9 mouse cellular contexts compared by ENCODE assay signal in the genomic region with DNA sequence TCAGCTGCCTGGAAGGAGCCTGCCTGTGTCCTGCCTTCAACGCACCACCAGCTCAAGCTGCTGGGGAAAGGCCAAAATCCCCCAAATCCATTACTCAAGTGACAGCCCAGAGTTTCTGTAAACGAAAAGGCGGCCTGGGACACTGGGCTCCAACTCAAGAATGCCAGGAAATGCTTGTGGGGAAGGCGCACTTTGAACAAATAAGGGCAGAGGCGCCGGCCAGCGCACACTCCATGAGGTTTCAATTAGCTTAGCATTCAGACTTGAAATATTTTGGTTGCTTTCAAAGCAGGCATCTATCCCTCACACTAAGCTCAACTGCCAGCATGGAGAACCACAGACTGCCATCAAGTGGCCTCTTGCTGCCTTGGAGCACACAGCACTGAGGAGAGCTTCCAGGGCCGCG. TPM values are rescaled to one million over a fixed set of nuclear protein-coding genes. Genes with fewer than 3 reads are reported as not detected.
A peak's percentile ranks its signal among the peaks of the same experiment; 100 is the strongest.
DNase-seq lines count a peak whose midpoint lies in the region; ATAC-seq lines count a peak whose summit lies in the region.
"Had no signal": no experiment of that assay in that cellular context is flagged by ENCODE, and none has a peak within 500 bp of the region (broad histone marks: within the 10 kb centered on the region; RNA-seq: fewer than 3 reads in every experiment).

No protein-coding gene starts in this region.

- peak; percentile 67 for DNase-seq in adrenal gland, postnatal 14 days
- no peak for DNase-seq in adrenal gland, postnatal 4 days (ENCODE audit: low spot score in 2 of 2)
- peak; percentile 61 to 64 for DNase-seq in heart, postnatal 14 days
- peak; percentile 75 for DNase-seq in limb, embryonic 10.5 days (ENCODE audit: low spot score)
- DNase-seq in urinary bladder, adult 18-20 months (ENCODE audit: low spot score in 2 of 2) = no peak
- no peak for DNase-seq in ovary, postnatal 10 days (ENCODE audit: low spot score)

- intact Hi-C loops in heart, postnatal 14 days (cut with DNase I) = no loop called here

- H3K27me3 ChIP-seq in embryonic facial prominence, embryonic 12.5 days = no peaks in the 10 kb centered on the region
- H3K27me3 ChIP-seq in limb, embryonic 10.5 days (ENCODE audit: low read depth, poor library complexity, severe bottlenecking) = no peaks in the 10 kb centered on the region
- no peaks in the 10 kb centered on the region for H3K27me3 ChIP-seq in midbrain, embryonic 13.5 days

- no peaks in the 10 kb centered on the region for H3K9me3 ChIP-seq in embryonic facial prominence, embryonic 12.5 days
- H3K9me3 ChIP-seq in limb, embryonic 10.5 days (replicated peaks) = no peaks in the 10 kb centered on the region
- H3K9me3 ChIP-seq in midbrain, embryonic 13.5 days = no peaks in the 10 kb centered on the region

- peak; percentile 61 for ATAC-seq in embryonic facial prominence, embryonic 12.5 days (ENCODE audit: insufficient number of reproducible peaks, insufficient read depth, low FRiP score, low TSS enrichment)
- no peak for ATAC-seq in midbrain, embryonic 13.5 days

- no peak overlapping the region for H3K4me3 ChIP-seq in embryonic facial prominence, embryonic 12.5 days
- H3K4me3 ChIP-seq in limb, embryonic 10.5 days = peak overlapping the region; percentile 21
- H3K4me3 ChIP-seq in midbrain, embryonic 13.5 days (replicated peaks) = no peak overlapping the region
- H3K4me3 ChIP-seq: erythroblast, embryonic 14.5 days had no signal

- peaks cover 78% of the 10 kb centered on the region for H3K36me3 ChIP-seq in embryonic facial prominence, embryonic 12.5 days
- peaks cover 97% of the 10 kb centered on the region for H3K36me3 ChIP-seq in limb, embryonic 10.5 days
- H3K36me3 ChIP-seq in midbrain, embryonic 13.5 days = peaks cover 100% of the 10 kb centered on the region

- peak overlapping the region; percentile 29 for H3K4me2 ChIP-seq in embryonic facial prominence, embryonic 12.5 days (replicated peaks)
- H3K4me2 ChIP-seq in midbrain, embryonic 13.5 days (replicated peaks) = no peak overlapping the region

- H3K4me1 ChIP-seq in embryonic facial prominence, embryonic 12.5 days = peaks cover 48% of the 10 kb centered on the region
- peaks cover 56% of the 10 kb centered on the region for H3K4me1 ChIP-seq in limb, embryonic 10.5 days
- peaks cover 19% of the 10 kb centered on the region for H3K4me1 ChIP-seq in midbrain, embryonic 13.5 days (replicated peaks)

- peak overlapping the region; percentile 95 for H3K27ac ChIP-seq in embryonic facial prominence, embryonic 12.5 days
- peak overlapping the region; percentile 90 for H3K27ac ChIP-seq in limb, embryonic 10.5 days
- H3K27ac ChIP-seq in midbrain, embryonic 13.5 days = peak overlapping the region; percentile 30; the same call in 1 of the 2 replicates

- 23% methylated on average over 9 of the region's 9 CpGs for WGBS in embryonic facial prominence, embryonic 12.5 days
- WGBS in limb, embryonic 10.5 days = 24% methylated on average over 9 of the region's 9 CpGs
- whole genome bisulfite sequencing in midbrain, embryonic 13.5 days = 80% methylated on average over 9 of the region's 9 CpGs

- H3K9ac ChIP-seq in embryonic facial prominence, embryonic 12.5 days = 0 out of 2 replicates have a peak overlapping the region, but pooled peaks have one; percentile 11
- H3K9ac ChIP-seq in midbrain, embryonic 13.5 days (replicated peaks) = no peak overlapping the region

RNA-seq across cellular contexts. Expression of a gene that starts 9.9 kb away (rescaled TPM):
- total RNA-seq in adrenal gland, postnatal 14 days (2021) = 65.5 and 75.1 TPM in 2 replicates
- total RNA-seq in adrenal gland, postnatal 4 days (2021) = 10 to 100 TPM; 77.9 to 82.8 TPM
- polyA plus RNA-seq in embryonic facial prominence, embryonic 12.5 days (2016; fragmentation: Nextera tagmentation; extraction: Ambion mirVana) = 115 TPM in 2 replicates
- 10 to 100 TPM; 61.2 to 63.1 TPM for total RNA-seq in heart, postnatal 14 days (2021)
- 99.9 and 103 TPM in 2 replicates for polyA plus RNA-seq in limb, embryonic 10.5 days (2016; fragmentation: Nextera tagmentation; extraction: Ambion mirVana)
- 92.8 and 94.0 TPM in 2 replicates for polyA plus RNA-seq in midbrain, embryonic 13.5 days (2015; fragmentation: Nextera tagmentation; extraction: Ambion mirVana)

RNA-seq across cellular contexts. Expression of a gene that starts 10.0 kb away (rescaled TPM):
- total RNA-seq in adrenal gland, postnatal 14 days (2021) = 61.5 and 74.2 TPM in 2 replicates
- 10 to 100 TPM; 65.4 to 72.7 TPM for total RNA-seq in adrenal gland, postnatal 4 days (2021)
- polyA plus RNA-seq in embryonic facial prominence, embryonic 12.5 days (2016; fragmentation: Nextera tagmentation; extraction: Ambion mirVana) = 50.4 and 50.7 TPM in 2 replicates
- 10 to 100 TPM; 67.5 to 67.7 TPM for total RNA-seq in heart, postnatal 14 days (2021)
- 54.5 and 59.5 TPM in 2 replicates for polyA plus RNA-seq in limb, embryonic 10.5 days (2016; fragmentation: Nextera tagmentation; extraction: Ambion mirVana)
- polyA plus RNA-seq in midbrain, embryonic 13.5 days (2015; fragmentation: Nextera tagmentation; extraction: Ambion mirVana) = 36.9 and 43.1 TPM in 2 replicates

Comparison
In these comparisons a context has a peak if more than half of its experiments do, and no peak if none do; other contexts are left out.
1. DNase-seq: peak in adrenal gland, postnatal 14 days (single experiment), heart, postnatal 14 days (2 of 2) and limb, embryonic 10.5 days (single experiment); none in adrenal gland, postnatal 4 days (0 of 2), urinary bladder, adult 18-20 months (0 of 2) and ovary, postnatal 10 days (single experiment).
2. H3K27ac ChIP-seq: peak in every context shown above with its lines; median percentile 95 in embryonic facial prominence, embryonic 12.5 days; 90 in limb, embryonic 10.5 days; 30 in midbrain, embryonic 13.5 days.